Comparison of ENCODE assay signal across 9 mouse cellular contexts in genomic region chr11:96872441-96873379, GRCm38 (mm10). TPM values are rescaled to one million over a fixed set of nuclear protein-coding genes. Genes with fewer than 3 reads are reported as not detected.
DNase-seq lines count a peak whose midpoint lies in the region; ATAC-seq and TF ChIP-seq lines count a peak whose summit lies in the region.
"Had no signal": no experiment of that assay in that cellular context is flagged by ENCODE, and none has a peak within 500 bp of the region (broad histone marks: within the 10 kb centered on the region; RNA-seq: fewer than 3 reads in every experiment).

No protein-coding gene starts in this region.

- WGBS in embryonic facial prominence, embryonic 12.5 days: 5% methylated on average over 24 of the region's 24 CpGs
- WGBS in intestine, embryonic 16.5 days: 16% methylated on average over 24 of the region's 24 CpGs

- no peaks in the 10 kb centered on the region for H3K36me3 ChIP-seq in embryonic facial prominence, embryonic 12.5 days
- no peaks in the 10 kb centered on the region for H3K36me3 ChIP-seq in intestine, embryonic 16.5 days (ENCODE audit: control insufficient read depth, insufficient read depth, low read length)

- peak; percentile 23; the same call in 1 of the 2 replicates for ATAC-seq in embryonic facial prominence, embryonic 12.5 days (ENCODE audit: insufficient number of reproducible peaks, insufficient read depth, low FRiP score, low TSS enrichment)
- no peak for ATAC-seq in intestine, embryonic 16.5 days
- ATAC-seq in cerebellum, adult (ENCODE audit: insufficient number of reproducible peaks, low FRiP score, low TSS enrichment): no peak

- H3K9me3 ChIP-seq in embryonic facial prominence, embryonic 12.5 days: no peaks in the 10 kb centered on the region
- no peaks in the 10 kb centered on the region for H3K9me3 ChIP-seq in intestine, embryonic 16.5 days (ENCODE audit: control insufficient read depth, low read length)

- peaks cover 47% of the 10 kb centered on the region for H3K4me1 ChIP-seq in embryonic facial prominence, embryonic 12.5 days
- H3K4me1 ChIP-seq in intestine, embryonic 16.5 days (ENCODE audit: control insufficient read depth, insufficient read depth, low read length): peaks cover 25% of the 10 kb centered on the region

- peak overlapping the region; percentile 73 for H3K27ac ChIP-seq in left cerebral cortex, adult 2 months
- peak overlapping the region; percentile 94 for H3K27ac ChIP-seq in embryonic facial prominence, embryonic 12.5 days
- H3K27ac ChIP-seq in intestine, embryonic 16.5 days (ENCODE audit: low read length): peak overlapping the region; percentile 43

- H3K4me2 ChIP-seq in embryonic facial prominence, embryonic 12.5 days (replicated peaks): peak overlapping the region; percentile 36
- peak overlapping the region; percentile 22 for H3K4me2 ChIP-seq in intestine, embryonic 16.5 days (ENCODE audit: low read depth, low read length)

- H3K4me3 ChIP-seq in left cerebral cortex, adult 2 months: no peak overlapping the region
- peak overlapping the region; percentile 12; the same call in 1 of the 2 replicates for H3K4me3 ChIP-seq in embryonic facial prominence, embryonic 12.5 days
- no peak overlapping the region for H3K4me3 ChIP-seq in intestine, embryonic 16.5 days (ENCODE audit: low read length)

- H3K27me3 ChIP-seq in embryonic facial prominence, embryonic 12.5 days: no peaks in the 10 kb centered on the region
- H3K27me3 ChIP-seq in intestine, embryonic 16.5 days (replicated peaks; ENCODE audit: control insufficient read depth, insufficient read depth, low read length): peaks cover 12% of the 10 kb centered on the region

- DNase-seq in left cerebral cortex, adult 2 months (ENCODE audit: extremely low spot score in 1 of 2, low spot score in 2 of 2): peak in 1 of 2 experiments; percentile 17
- DNase-seq in left cerebral cortex, adult 11 months (ENCODE audit: low spot score): no peak
- DNase-seq in retina, adult 2 months (ENCODE audit: low read depth, low spot score): peak; percentile 60
- DNase-seq in spleen, adult 12 weeks (ENCODE audit: low spot score): no peak
- no peak for DNase-seq in kidney, adult 8-10 months

- TF ChIP-seq CTCF in left cerebral cortex, adult 2 months (IDR thresholded peaks at IDR 0.05): no peak

- H3K9ac ChIP-seq in embryonic facial prominence, embryonic 12.5 days: peak overlapping the region; percentile 45
- H3K9ac ChIP-seq in intestine, embryonic 16.5 days (ENCODE audit: low read depth, low read length): no peak overlapping the region; the same call in 1 of the 2 replicates

- intact Hi-C loops in left cerebral cortex, adult 2 months (cut with DNase I): no loop called here

RNA-seq across cellular contexts. Expression of gene Copz2, which starts 23.0 kb away (rescaled TPM):
- total RNA-seq in left cerebral cortex, adult 2 months (2021): 1 to 10 TPM; 4.8 to 5.0 TPM
- polyA plus RNA-seq in embryonic facial prominence, embryonic 12.5 days (2016; fragmentation: Nextera tagmentation; extraction: Ambion mirVana): 88.9 and 94.3 TPM in 2 replicates
- polyA plus RNA-seq in intestine, embryonic 16.5 days (2015; fragmentation: Nextera tagmentation; extraction: Ambion mirVana): 76.6 and 81.4 TPM in 2 replicates

RNA-seq across cellular contexts. Expression of gene Nfe2l1, which starts 42.9 kb away (rescaled TPM):
- total RNA-seq in left cerebral cortex, adult 2 months (2021): 100 to 1,000 TPM; 281 to 290 TPM
- polyA plus RNA-seq in embryonic facial prominence, embryonic 12.5 days (2016; fragmentation: Nextera tagmentation; extraction: Ambion mirVana): 72.6 and 75.8 TPM in 2 replicates
- 51.7 and 52.5 TPM in 2 replicates for polyA plus RNA-seq in intestine, embryonic 16.5 days (2015; fragmentation: Nextera tagmentation; extraction: Ambion mirVana)

RNA-seq across cellular contexts. Expression of gene Cdk5rap3, which starts 43.6 kb away (rescaled TPM):
- 10 to 100 TPM; 28.6 to 30.0 TPM for total RNA-seq in left cerebral cortex, adult 2 months (2021)
- 88.2 and 96.5 TPM in 2 replicates for polyA plus RNA-seq in embryonic facial prominence, embryonic 12.5 days (2016; fragmentation: Nextera tagmentation; extraction: Ambion mirVana)
- 68.1 and 70.1 TPM in 2 replicates for polyA plus RNA-seq in intestine, embryonic 16.5 days (2015; fragmentation: Nextera tagmentation; extraction: Ambion mirVana)

RNA-seq across cellular contexts. Expression of gene Prr15l, which starts 55.2 kb away (rescaled TPM):
- total RNA-seq in left cerebral cortex, adult 2 months (2021): not detected
- 2.4 and 3.3 TPM in 2 replicates for polyA plus RNA-seq in embryonic facial prominence, embryonic 12.5 days (2016; fragmentation: Nextera tagmentation; extraction: Ambion mirVana)
- 116 and 121 TPM in 2 replicates for polyA plus RNA-seq in intestine, embryonic 16.5 days (2015; fragmentation: Nextera tagmentation; extraction: Ambion mirVana)
- total RNA-seq: left cerebral cortex, postnatal 10 days had no signal

Comparison
In these comparisons a context has a peak if more than half of its experiments do, and no peak if none do; other contexts are left out.
1. H3K27ac ChIP-seq: peak in every context shown above with its lines; median percentile 94 in embryonic facial prominence, embryonic 12.5 days; 73 in left cerebral cortex, adult 2 months; 43 in intestine, embryonic 16.5 days.